Mouse (Mus musculus) liver, postnatal 0 days (tissue): ENCODE measurements around the gene Mat2a. TPM values are rescaled to one million over a fixed set of nuclear protein-coding genes. Genes with fewer than 3 reads are reported as not detected.

Experiments
- ATAC-seq: fragments of 200-750 bp; cut with Nextera tagmentation; 2 replicates; pipeline ENCODE4 v1.8.0; 2017; ENCODE audit warnings: mild to moderate bottlenecking, moderate library complexity
- DNase-seq: peaks from one replicate; pipeline ENCODE4 v3.0.0-alpha.2; 2016
- H3K27ac ChIP-seq: fragments of 300-500 bp; sonication (generic); 2 replicates; pipeline ENCODE4 v1.5.1; 2014; ENCODE audit warnings: antibody characterized with exemption, moderate library complexity, mild to moderate bottlenecking, low read depth
- H3K27me3 ChIP-seq: fragments of 300-500 bp; sonication (generic); 2 replicates; pipeline ENCODE4 v1.6.1; 2014; ENCODE audit warnings: low read length, control low read depth, mixed read lengths; ENCODE audit not compliant: insufficient read depth
- H3K36me3 ChIP-seq: fragments of 300-500 bp; sonication (generic); replicated peaks from 2 replicates; pipeline ENCODE4 v1.6.1; 2014; ENCODE audit warnings: mild to moderate bottlenecking, control low read depth, low read length, moderate library complexity, mixed read lengths; ENCODE audit not compliant: insufficient read depth
- H3K4me1 ChIP-seq: fragments of 300-500 bp; sonication (generic); 2 replicates; pipeline ENCODE4 v1.6.1; 2014; ENCODE audit warnings: antibody characterized with exemption, mild to moderate bottlenecking, control low read depth; ENCODE audit not compliant: insufficient read depth
- H3K4me2 ChIP-seq: fragments of 300-500 bp; sonication (generic); 2 replicates; pipeline ENCODE4 v1.6.1; 2014; ENCODE audit warnings: low read depth, mild to moderate bottlenecking, low read length, moderate library complexity, mixed read lengths
- H3K4me3 ChIP-seq: fragments of 300-500 bp; sonication (generic); 2 replicates; pipeline ENCODE4 v1.5.1; 2014; ENCODE audit warnings: low read depth, low read length
- H3K9ac ChIP-seq: fragments of 300-500 bp; sonication (generic); replicated peaks from 2 replicates; pipeline ENCODE4 v1.6.1; 2014; ENCODE audit warnings: mild to moderate bottlenecking, moderate library complexity
- H3K9me3 ChIP-seq: fragments of 300-500 bp; sonication (generic); 2 replicates; pipeline ENCODE4 v1.6.1; 2016; ENCODE audit warnings: mild to moderate bottlenecking, control low read depth, low read length, mixed read lengths
- CTCF ChIP-seq: sonication (generic); IDR thresholded peaks from 2 replicates; pipeline ENCODE4 v1.5.1; 2016; ENCODE audit warnings: antibody characterized with exemption, low read depth
- EP300 ChIP-seq: IDR thresholded peaks from 2 replicates; pipeline ENCODE4 v1.6.1; 2016; ENCODE audit warnings: antibody characterized with exemption, low read depth, mild to moderate bottlenecking
- WGBS: fragments of 180-500 bp; shearing (Covaris S2); extraction: QIAGEN DNeasy Blood & Tissue Kit; methylation state at CpG from one replicate; pipeline ENCODE4 v1.1.7; 2014; ENCODE audit not compliant: insufficient replicate concordance; 5-methylcytosine and 5-hydroxymethylcytosine counted together
- polyA plus RNA-seq: library from polyadenylated mRNA; unstranded; fragments of >200 nt; fragmentation: Nextera tagmentation; extraction: Ambion mirVana; gene quantifications from 2 replicates; pipeline ENCODE4 v1.2.1, GENCODE M21; 2015

Mat2a gene
- polyA plus RNA-seq, 1 experiment from 2014 or later = 138 TPM

DNA sequence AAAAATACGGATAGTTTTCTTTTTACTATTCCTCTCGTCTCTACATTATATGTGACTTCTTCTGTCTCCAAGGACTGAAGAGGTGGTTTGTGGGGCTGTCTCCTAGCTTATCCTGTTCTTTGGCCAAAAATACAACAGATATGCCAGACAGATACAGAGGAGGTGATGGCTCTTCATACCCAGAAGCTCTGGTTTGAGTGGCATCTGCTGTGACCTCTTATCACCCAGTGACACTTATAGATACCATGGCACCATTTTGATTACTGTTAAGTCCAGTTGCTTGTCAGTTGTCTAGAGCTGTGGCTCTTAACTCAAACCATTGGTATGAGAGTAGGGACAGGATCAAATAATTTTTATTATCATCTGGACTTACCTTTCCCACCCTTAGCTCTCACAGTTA is 8.1 kb upstream of the Mat2a start:
- H3K27ac ChIP-seq = no peak overlapping the region
- no peak overlapping the region for H3K4me3 ChIP-seq
- H3K9me3 ChIP-seq = no peaks in the 10 kb centered on the region
- H3K9ac ChIP-seq = no peak overlapping the region
- H3K27me3 ChIP-seq = no peaks in the 10 kb centered on the region
- ATAC-seq (no peak), DNase-seq (no peak)
- no peak overlapping the region for H3K4me2 ChIP-seq
- TF ChIP-seq CTCF (no peak), EP300 (no peak)
- no peaks in the 10 kb centered on the region; the same call in 1 of the 2 replicates for H3K4me1 ChIP-seq
- WGBS = 67% methylated on average over 2 of the region's 2 CpGs
- H3K36me3 ChIP-seq = no peaks in the 10 kb centered on the region

DNA sequence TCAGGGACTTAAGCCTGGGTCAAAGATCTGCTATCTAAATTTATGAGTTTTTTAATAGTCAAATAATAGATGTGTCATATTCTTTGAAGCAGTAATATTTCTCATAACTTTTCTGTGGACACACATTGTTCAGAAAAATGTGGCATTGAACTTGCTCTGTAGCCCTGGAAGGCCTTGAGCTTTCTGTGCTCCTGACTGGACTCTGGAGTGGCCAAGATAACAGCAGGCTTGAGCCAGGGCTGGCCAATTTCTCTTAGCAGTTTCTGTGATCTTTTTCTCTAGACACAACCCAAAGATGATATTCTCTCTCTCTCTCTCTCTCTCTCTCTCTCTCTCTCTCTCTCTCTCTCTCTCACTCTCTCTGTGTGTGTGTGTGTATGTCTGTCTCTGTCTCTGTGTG is 5.7 kb upstream of the Mat2a start:
- no peak overlapping the region for H3K4me2 ChIP-seq
- H3K4me3 ChIP-seq = no peak overlapping the region
- H3K27me3 ChIP-seq = no peaks in the 10 kb centered on the region
- H3K36me3 ChIP-seq = no peaks in the 10 kb centered on the region
- no peak overlapping the region for H3K9ac ChIP-seq
- ATAC-seq = no peak
- no peak overlapping the region for H3K27ac ChIP-seq
- no peak for DNase-seq
- TF ChIP-seq EP300 (no peak), CTCF (no peak)
- peaks cover 8% of the 10 kb centered on the region for H3K4me1 ChIP-seq
- no peaks in the 10 kb centered on the region for H3K9me3 ChIP-seq

DNA sequence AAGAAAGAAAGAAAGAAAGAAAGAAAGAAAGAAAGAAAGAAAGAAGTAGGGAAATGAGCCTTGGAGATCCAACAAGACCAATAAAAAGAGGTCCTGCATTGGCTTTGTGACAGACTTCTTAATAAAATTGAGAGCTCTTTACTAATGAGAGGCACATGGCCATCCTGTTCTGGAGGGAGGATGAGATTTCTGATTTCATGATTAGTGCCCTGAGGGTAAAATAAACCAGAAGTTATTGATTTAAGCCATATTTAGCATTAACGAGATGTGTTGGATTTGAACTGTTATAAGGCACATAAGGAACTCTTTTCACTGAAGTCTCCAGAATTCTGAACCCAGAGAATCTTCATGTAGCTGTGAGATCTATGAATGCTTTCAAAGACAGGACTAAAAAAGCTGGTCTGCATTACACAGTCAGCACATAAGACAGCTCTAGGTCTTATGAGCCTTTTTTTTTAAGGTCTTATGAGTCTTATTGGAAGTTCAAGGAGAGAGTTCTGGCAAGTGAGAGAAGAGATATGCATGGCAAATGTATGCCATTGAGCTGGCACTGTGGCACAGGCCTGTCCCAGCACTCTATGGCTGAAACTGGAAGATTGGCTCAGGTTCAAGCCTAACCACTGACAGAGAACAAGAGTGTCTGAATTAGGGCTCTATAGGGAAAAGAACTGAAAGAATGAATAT is 3.7 kb upstream of the Mat2a start:
- H3K36me3 ChIP-seq = 0 out of 2 replicates have a peak, but pooled peaks cover 3% of the 10 kb centered on the region
- TF ChIP-seq CTCF (no peak), EP300 (no peak)
- no peaks in the 10 kb centered on the region for H3K27me3 ChIP-seq
- no peak overlapping the region for H3K4me2 ChIP-seq
- peaks cover 10% of the 10 kb centered on the region for H3K4me1 ChIP-seq
- ATAC-seq = no peak
- H3K9ac ChIP-seq = no peak overlapping the region
- WGBS = 84% methylated on average over 1 of the region's 1 CpGs
- H3K4me3 ChIP-seq = no peak overlapping the region
- no peak for DNase-seq
- no peak overlapping the region for H3K27ac ChIP-seq
- no peaks in the 10 kb centered on the region for H3K9me3 ChIP-seq

DNA sequence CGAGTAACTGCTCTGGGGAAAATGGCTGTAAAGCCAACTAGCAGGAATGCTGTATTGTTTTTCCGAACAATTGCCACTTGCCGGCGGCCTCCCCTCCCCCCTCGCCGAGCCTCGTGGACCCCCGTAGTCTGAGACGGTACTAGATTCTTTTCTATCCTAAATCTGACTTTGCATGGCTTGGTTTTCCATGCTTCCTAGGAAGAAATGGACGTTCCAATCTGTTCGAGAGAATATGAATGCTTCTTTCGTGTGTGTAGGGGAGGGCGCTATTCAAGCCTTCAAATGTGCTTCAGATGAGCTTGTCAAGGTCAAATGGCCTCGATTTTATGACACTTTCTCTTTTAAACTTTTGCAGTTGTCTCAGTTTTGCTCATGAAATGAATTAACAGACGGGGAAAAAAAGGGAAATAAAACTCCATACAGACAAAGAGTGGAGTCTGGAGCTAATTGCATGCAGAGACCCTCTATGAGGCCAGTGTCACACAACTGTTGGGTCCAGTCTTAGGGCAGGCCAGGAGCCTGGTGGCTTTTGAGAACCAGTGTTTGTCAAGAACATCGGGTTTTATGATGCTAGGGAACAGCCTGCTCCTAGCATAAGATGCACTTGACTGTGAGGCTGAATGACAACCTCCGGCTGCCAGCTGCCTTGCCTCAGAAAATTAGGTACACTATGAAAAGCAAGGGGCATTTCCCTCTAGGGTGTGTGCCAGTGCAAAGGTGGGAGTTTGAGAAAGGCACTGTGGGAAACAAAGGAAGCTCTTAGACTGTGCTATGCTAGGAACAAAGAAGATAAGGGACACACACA is 1.0 kb upstream of the Mat2a start:
- peak overlapping the region; percentile 98 for H3K9ac ChIP-seq
- H3K36me3 ChIP-seq = peaks cover 20% of the 10 kb centered on the region
- peak overlapping the region; percentile 100 for H3K27ac ChIP-seq
- ATAC-seq (no peak), DNase-seq (no peak)
- no peaks in the 10 kb centered on the region for H3K9me3 ChIP-seq
- H3K4me3 ChIP-seq = peak overlapping the region; percentile 99
- H3K27me3 ChIP-seq = no peaks in the 10 kb centered on the region
- peak overlapping the region; percentile 86 for H3K4me2 ChIP-seq
- peaks cover 13% of the 10 kb centered on the region for H3K4me1 ChIP-seq
- 7% methylated on average over 17 of the region's 17 CpGs for WGBS
- TF ChIP-seq CTCF = no peak; the same call in 1 of the 2 replicates
- no peak for TF ChIP-seq EP300

DNA sequence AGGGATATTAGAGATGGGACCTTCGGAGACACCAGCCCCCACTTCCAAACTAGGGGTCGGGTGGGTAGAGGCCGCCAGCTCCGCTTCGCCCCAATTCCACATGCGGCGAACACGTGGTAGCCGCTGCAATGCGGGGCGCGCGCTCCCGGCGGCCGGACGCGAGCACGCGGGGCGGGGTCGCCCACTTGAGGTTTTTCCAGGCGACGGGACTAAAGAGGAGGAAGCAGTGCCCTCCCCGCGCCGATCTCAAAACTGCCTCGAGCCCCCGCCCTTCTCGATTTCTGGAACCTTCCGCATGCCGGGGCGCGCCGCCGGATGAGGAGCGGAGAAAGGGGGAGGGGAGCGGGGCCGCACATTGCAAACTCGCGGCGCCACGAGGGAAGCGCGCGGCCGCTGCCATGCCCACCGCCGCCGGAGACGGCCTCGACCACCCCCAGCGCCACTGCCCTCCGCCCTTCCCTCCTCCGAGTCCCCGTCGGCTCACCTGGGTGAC is 450 bp downstream of the Mat2a start:
- WGBS = under 1% methylated on average over 52 of the region's 57 CpGs
- Histone ChIP-seq H3K27me3 (no peaks in the 10 kb centered on the region), H3K9ac (peak overlapping the region; percentile 98), H3K36me3 (peaks cover 32% of the 10 kb centered on the region), H3K9me3 (no peaks in the 10 kb centered on the region), H3K27ac (peak overlapping the region; percentile 100), H3K4me1 (peaks cover 13% of the 10 kb centered on the region), H3K4me3 (peak overlapping the region; percentile 99), H3K4me2 (peak overlapping the region; percentile 86)
- DNase-seq (peak; percentile 90), ATAC-seq (peak; percentile 61)
- TF ChIP-seq EP300 (no peak), CTCF (0 out of 2 replicates have a peak, but pooled peaks have one; percentile 1)

DNA sequence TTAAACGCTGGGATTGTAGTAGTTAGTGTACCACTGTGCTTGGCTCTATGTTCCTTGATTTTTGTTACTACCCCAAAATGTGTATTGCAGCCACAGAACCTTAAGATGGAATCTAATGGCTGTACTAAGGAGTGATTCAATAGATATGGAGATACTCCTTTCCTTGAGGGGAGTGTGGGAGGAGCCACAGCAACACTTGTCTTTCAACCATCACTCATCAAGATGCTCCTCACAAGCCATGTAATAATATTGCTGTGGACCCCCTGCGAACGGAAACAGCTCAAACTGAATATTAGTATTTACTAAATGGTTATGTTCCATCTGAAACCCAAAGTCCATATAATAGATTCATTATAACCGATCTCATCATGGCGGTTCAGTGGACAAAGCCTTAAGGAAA is 1.1 kb downstream of the Mat2a start:
- Histone ChIP-seq H3K27ac (peak overlapping the region; percentile 100), H3K9ac (peak overlapping the region; percentile 98), H3K4me3 (peak overlapping the region; percentile 99), H3K27me3 (no peaks in the 10 kb centered on the region), H3K4me1 (peaks cover 13% of the 10 kb centered on the region), H3K9me3 (no peaks in the 10 kb centered on the region), H3K4me2 (peak overlapping the region; percentile 86), H3K36me3 (peaks cover 38% of the 10 kb centered on the region)
- DNase-seq (no peak), ATAC-seq (no peak)
- TF ChIP-seq EP300 (no peak), CTCF (no peak)
- WGBS = 5% methylated on average over 5 of the region's 5 CpGs
